Mouse (Mus musculus): ENCODE results near the gene Cinp.
"Not testable (repeated sequence)": the region's sequence is repeated elsewhere in the genome, so short reads cannot be mapped to it uniquely, and the experiment has no call there.

DNA sequence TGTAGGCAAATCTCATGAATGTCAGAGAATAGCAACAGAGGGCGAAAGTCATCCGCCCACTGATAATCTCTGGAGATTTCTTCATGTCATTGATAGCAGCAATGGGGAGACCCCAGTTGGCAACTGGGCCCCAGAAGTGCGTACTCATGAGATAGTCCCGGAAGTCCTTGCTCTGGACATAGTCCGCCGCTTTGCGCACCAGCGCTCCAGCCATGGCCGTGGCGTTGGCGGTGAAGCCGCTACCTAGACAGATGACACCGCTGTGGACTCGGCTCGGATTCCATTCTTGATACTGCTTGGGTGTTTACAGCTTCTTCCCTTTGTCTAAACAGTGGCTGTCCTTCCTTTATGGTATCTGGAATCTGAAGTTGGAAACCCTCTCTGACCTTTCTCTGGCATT lies 30.3 kb downstream of the Cinp start:
- not testable (repeated sequence) for TF ChIP-seq CTCF (IDR thresholded peaks at IDR 0.05; ENCODE audit: control insufficient read depth, insufficient read depth, insufficient replicate concordance, low read depth, low read length); POLR2A (IDR thresholded peaks at IDR 0.05; ENCODE audit: control insufficient read depth, low read depth, low read length)
